Mouse (Mus musculus) hindbrain, embryonic 11.5 days (tissue): ENCODE results near the gene Znrf3. TPM values are rescaled to one million over a fixed set of nuclear protein-coding genes. Genes with fewer than 3 reads are reported as not detected.

ENCODE experiments used
- ATAC-seq: fragments of 200-750 bp; cut with Nextera tagmentation; 2 replicates; pipeline ENCODE4 v1.8.0; 2017; ENCODE audit warnings: mild to moderate bottlenecking, moderate TSS enrichment, moderate library complexity; ENCODE audit not compliant: low FRiP score
- DNase-seq: peaks from one replicate; pipeline ENCODE4 v3.0.0-alpha.2; 2015; ENCODE audit warnings: low spot score
- H3K27ac ChIP-seq: fragments of 300-500 bp; sonication (generic); 2 replicates; pipeline ENCODE4 v1.5.1; 2014; ENCODE audit warnings: mild to moderate bottlenecking, low read depth, low read length
- H3K27me3 ChIP-seq: fragments of 300-500 bp; sonication (generic); 2 replicates; pipeline ENCODE4 v1.6.1; 2014; ENCODE audit warnings: mild to moderate bottlenecking, low read length, moderate library complexity, mixed read lengths; ENCODE audit not compliant: control insufficient read depth, insufficient read depth
- H3K36me3 ChIP-seq: fragments of 300-500 bp; sonication (generic); 2 replicates; pipeline ENCODE4 v1.6.1; 2014; ENCODE audit warnings: mild to moderate bottlenecking, low read length, moderate library complexity, mixed read lengths; ENCODE audit not compliant: control insufficient read depth, insufficient read depth
- H3K4me1 ChIP-seq: fragments of 300-500 bp; sonication (generic); replicated peaks from 2 replicates; pipeline ENCODE4 v1.6.1; 2014; ENCODE audit warnings: low read length, mixed read lengths; ENCODE audit not compliant: control insufficient read depth, insufficient read depth
- H3K4me2 ChIP-seq: fragments of 300-500 bp; sonication (generic); replicated peaks from 2 replicates; pipeline ENCODE4 v1.6.1; 2014; ENCODE audit warnings: mild to moderate bottlenecking, low read depth, low read length
- H3K4me3 ChIP-seq: fragments of 300-500 bp; sonication (generic); 2 replicates; pipeline ENCODE4 v1.5.1; 2014; ENCODE audit warnings: low read depth, low read length
- H3K9ac ChIP-seq: fragments of 300-500 bp; sonication (generic); 2 replicates; pipeline ENCODE4 v1.6.1; 2014; ENCODE audit warnings: low read depth, low read length
- H3K9me3 ChIP-seq: fragments of 300-500 bp; sonication (generic); 2 replicates; pipeline ENCODE4 v1.6.1; 2016; ENCODE audit warnings: low read length; ENCODE audit not compliant: control insufficient read depth
- WGBS: fragments of 180-500 bp; shearing (Covaris S2); extraction: QIAGEN DNeasy Blood & Tissue Kit; methylation state at CpG from one replicate; pipeline ENCODE4 v1.1.7; 2014; 5-methylcytosine and 5-hydroxymethylcytosine counted together
- polyA plus RNA-seq: library from polyadenylated mRNA; unstranded; fragments of >200 nt; fragmentation: Nextera tagmentation; extraction: Ambion mirVana; gene quantifications from 2 replicates; pipeline ENCODE4 v1.2.1, GENCODE M21; 2014

Znrf3 gene
- polyA plus RNA-seq, 1 experiment from 2014 or later, result 11.5 TPM

GRCm38 (mm10) chr11:5390969-5391831 is 53.4 kb downstream of the Znrf3 start:
- H3K4me1 ChIP-seq, result 0 out of 2 replicates have a peak, but pooled peaks cover 3% of the 10 kb centered on the region
- H3K4me3 ChIP-seq, result no peak overlapping the region
- H3K27me3 ChIP-seq, result no peaks in the 10 kb centered on the region
- H3K9ac ChIP-seq, result no peak overlapping the region
- H3K4me2 ChIP-seq, result no peak overlapping the region
- DNase-seq (peak; percentile 58), ATAC-seq (peak; percentile 74; the same call in 1 of the 2 replicates)
- peak overlapping the region; percentile 17; the same call in 1 of the 2 replicates for H3K27ac ChIP-seq
- no peaks in the 10 kb centered on the region for H3K9me3 ChIP-seq
- no peaks in the 10 kb centered on the region for H3K36me3 ChIP-seq
- WGBS, result 18% methylated on average over 4 of the region's 4 CpGs

DNA sequence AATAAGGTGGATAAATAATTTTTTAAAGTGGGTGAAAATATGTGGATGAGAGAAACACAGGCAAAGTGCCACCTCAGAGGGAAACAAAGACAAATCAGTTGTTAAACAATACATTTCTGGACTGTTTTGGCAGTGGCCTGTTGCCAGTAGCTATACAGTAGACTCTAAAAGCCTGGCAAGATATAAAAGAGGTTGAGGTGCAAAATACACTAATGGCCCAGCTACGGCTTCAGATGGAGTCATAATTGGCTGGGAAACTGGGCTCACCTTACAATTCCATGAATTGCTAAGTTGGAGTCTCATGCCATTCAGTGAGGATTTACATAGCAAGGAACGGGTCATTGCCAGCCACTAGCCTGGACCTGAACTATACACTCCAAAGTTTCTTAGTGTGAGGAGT is 62.0 kb downstream of the Znrf3 start:
- 82% methylated on average over 2 of the region's 2 CpGs for WGBS
- ATAC-seq, result no peak
- Histone ChIP-seq H3K4me2 (no peak overlapping the region), H3K27me3 (no peaks in the 10 kb centered on the region), H3K4me1 (no peaks in the 10 kb centered on the region), H3K9me3 (no peaks in the 10 kb centered on the region), H3K9ac (no peak overlapping the region), H3K36me3 (no peaks in the 10 kb centered on the region), H3K27ac (no peak overlapping the region), H3K4me3 (no peak overlapping the region)
- no peak for DNase-seq

- no peak overlapping the region for H3K9ac ChIP-seq
- H3K4me1 ChIP-seq, result no peaks in the 10 kb centered on the region
- 89% methylated on average over 5 of the region's 5 CpGs for WGBS
- no peak for DNase-seq
- no peaks in the 10 kb centered on the region for H3K9me3 ChIP-seq
- H3K4me2 ChIP-seq, result no peak overlapping the region
- H3K27ac ChIP-seq, result no peak overlapping the region
- no peaks in the 10 kb centered on the region for H3K27me3 ChIP-seq
- H3K4me3 ChIP-seq, result no peak overlapping the region
- no peak for ATAC-seq
- H3K36me3 ChIP-seq, result no peaks in the 10 kb centered on the region
These were observed 63.4 kb downstream of the Znrf3 start for GRCm38 (mm10) chr11:5381226-5381625.

- ATAC-seq, result no peak
These were observed 64.4 kb downstream of the Znrf3 start for GRCm38 (mm10) chr11:5380275-5380674.

GRCm38 (mm10) chr11:5369176-5369575 is 75.5 kb downstream of the Znrf3 start:
- Histone ChIP-seq H3K27me3 (no peaks in the 10 kb centered on the region), H3K9me3 (no peaks in the 10 kb centered on the region), H3K9ac (no peak overlapping the region), H3K27ac (no peak overlapping the region), H3K4me1 (no peaks in the 10 kb centered on the region), H3K4me3 (no peak overlapping the region), H3K4me2 (no peak overlapping the region), H3K36me3 (no peaks in the 10 kb centered on the region)
- 84% methylated on average over 10 of the region's 10 CpGs for WGBS
- DNase-seq (no peak), ATAC-seq (no peak)

More at GRCm38 (mm10) chr11:5380275-5380674, 64.4 kb downstream of the Znrf3 start:
- no peak overlapping the region for H3K9ac ChIP-seq
- no peaks in the 10 kb centered on the region for H3K36me3 ChIP-seq
- DNase-seq, result no peak
- no peak overlapping the region for H3K27ac ChIP-seq
- H3K27me3 ChIP-seq, result no peaks in the 10 kb centered on the region
- no peaks in the 10 kb centered on the region for H3K9me3 ChIP-seq
- H3K4me2 ChIP-seq, result no peak overlapping the region
- no peak overlapping the region for H3K4me3 ChIP-seq
- no peaks in the 10 kb centered on the region for H3K4me1 ChIP-seq
- 84% methylated on average over 3 of the region's 3 CpGs for WGBS

GRCm38 (mm10) chr11:5368492-5368891 is 76.2 kb downstream of the Znrf3 start:
- H3K4me2 ChIP-seq, result no peak overlapping the region
- no peak for ATAC-seq
- no peaks in the 10 kb centered on the region for H3K9me3 ChIP-seq

DNA sequence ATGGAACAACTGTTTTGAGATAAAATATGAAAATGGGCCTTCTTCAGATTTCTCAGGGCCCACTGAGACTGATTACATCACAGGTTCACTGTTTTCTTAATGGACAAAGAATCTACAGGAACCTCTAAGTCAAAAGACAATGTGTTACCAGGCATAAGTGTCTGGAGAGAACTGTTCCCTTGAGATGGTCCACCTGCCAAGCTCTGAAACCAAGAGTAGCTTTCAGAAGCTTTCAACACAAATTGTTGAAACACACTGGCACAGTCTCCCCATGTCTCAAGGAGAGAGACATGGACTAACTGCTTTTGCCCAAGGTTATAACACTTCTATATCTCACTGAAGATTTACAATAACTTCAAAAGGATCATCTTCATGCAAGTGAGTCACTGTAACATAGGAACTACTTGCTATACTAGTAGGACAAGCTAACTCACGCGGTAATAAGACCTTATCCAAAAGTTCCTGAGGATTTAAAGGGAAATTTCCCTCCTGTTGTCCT is 89.3 kb downstream of the Znrf3 start:
- H3K9me3 ChIP-seq, result no peaks in the 10 kb centered on the region
- H3K9ac ChIP-seq, result no peak overlapping the region
- no peak overlapping the region for H3K4me2 ChIP-seq
- DNase-seq (no peak), ATAC-seq (no peak)
- no peaks in the 10 kb centered on the region for H3K4me1 ChIP-seq
- WGBS, result 93% methylated on average over 2 of the region's 2 CpGs
- H3K4me3 ChIP-seq, result no peak overlapping the region
- no peaks in the 10 kb centered on the region for H3K36me3 ChIP-seq
- no peaks in the 10 kb centered on the region for H3K27me3 ChIP-seq
- no peak overlapping the region for H3K27ac ChIP-seq

More at GRCm38 (mm10) chr11:5368492-5368891, 76.2 kb downstream of the Znrf3 start:
- no peaks in the 10 kb centered on the region for H3K4me1 ChIP-seq
- no peaks in the 10 kb centered on the region for H3K27me3 ChIP-seq
- no peak overlapping the region for H3K4me3 ChIP-seq
- no peak overlapping the region for H3K9ac ChIP-seq
- DNase-seq, result no peak
- no peaks in the 10 kb centered on the region for H3K36me3 ChIP-seq
- no peak overlapping the region for H3K27ac ChIP-seq

DNA sequence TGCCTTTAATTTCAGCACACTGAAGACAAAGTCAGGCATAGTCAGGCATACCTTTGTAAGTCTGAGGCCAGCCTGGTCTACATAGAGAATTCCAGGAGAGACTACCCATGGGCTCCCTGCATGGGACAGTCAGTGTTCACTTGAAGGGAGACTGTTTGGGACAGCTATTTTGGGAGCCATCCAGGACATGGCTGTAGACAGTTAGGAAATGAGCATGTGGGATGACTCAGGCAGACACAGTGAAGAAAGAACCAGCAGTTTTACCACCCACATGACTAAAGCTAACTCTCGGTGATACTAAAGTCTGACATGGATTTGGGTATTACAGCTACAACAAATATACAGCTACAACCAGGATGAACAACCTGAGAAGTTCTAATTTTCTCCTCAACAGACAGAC is 89.9 kb downstream of the Znrf3 start:
- Histone ChIP-seq H3K9me3 (no peaks in the 10 kb centered on the region), H3K4me2 (no peak overlapping the region), H3K27ac (no peak overlapping the region), H3K27me3 (no peaks in the 10 kb centered on the region), H3K4me1 (no peaks in the 10 kb centered on the region), H3K36me3 (no peaks in the 10 kb centered on the region), H3K9ac (no peak overlapping the region), H3K4me3 (no peak overlapping the region)
- 85% methylated on average over 1 of the region's 1 CpGs for WGBS
- no peak for ATAC-seq
- no peak for DNase-seq

- ATAC-seq, result no peak
- H3K4me2 ChIP-seq, result no peak overlapping the region
- no peaks in the 10 kb centered on the region for H3K4me1 ChIP-seq
These were observed 91.6 kb downstream of the Znrf3 start for GRCm38 (mm10) chr11:5353032-5353431.

More at GRCm38 (mm10) chr11:5353032-5353431, 91.6 kb downstream of the Znrf3 start:
- no peaks in the 10 kb centered on the region for H3K27me3 ChIP-seq
- no peaks in the 10 kb centered on the region for H3K36me3 ChIP-seq
- no peak overlapping the region for H3K9ac ChIP-seq
- H3K9me3 ChIP-seq, result no peaks in the 10 kb centered on the region
- H3K27ac ChIP-seq, result no peak overlapping the region
- H3K4me3 ChIP-seq, result no peak overlapping the region
- DNase-seq, result no peak
